Mouse (Mus musculus): Measurements from ENCODE around the gene Snapc2. TPM values are rescaled to one million over a fixed set of nuclear protein-coding genes. Genes with fewer than 3 reads are reported as not detected.

Snapc2 gene
- total and polyA plus RNA-seq, 3 experiments = 22.4 to 30.8 (median 30.0) TPM

- H3K9me3 ChIP-seq (replicated peaks; ENCODE audit: low read length) = no peaks in the 10 kb centered on the region
- H3K4me1 ChIP-seq (ENCODE audit: control insufficient read depth in 1 of 2, insufficient read depth in 2 of 2) = no peaks in the 10 kb centered on the region
- no peaks in the 10 kb centered on the region for H3K27me3 ChIP-seq (replicated peaks)
- H3K4me3 ChIP-seq (replicated peaks in 1 of 3; ENCODE audit: low read depth in 2 of 3, low read length in 2 of 3, poor library complexity in 1 of 3) = no peak overlapping the region
- H3K4me2 ChIP-seq (ENCODE audit: insufficient read depth, low read depth, poor library complexity, severe bottlenecking) = no peak overlapping the region
- in situ Hi-C loops (cut with MboI; ENCODE audit: low pct_ligation_motif_present, low pct_unique_long_range_greater_than_20kb, low sequenced_read_pairs) = no loop called here
- DNase-seq (ENCODE audit: extremely low read depth) = no peak
- TF ChIP-seq JUN (IDR thresholded peaks at IDR 0.05; ENCODE audit: insufficient read depth, low read depth, low read length) (no peak), USF2 (conservative IDR thresholded peaks at IDR 0.05; ENCODE audit: low read depth, low read length) (no peak), CTCF (conservative IDR thresholded peaks at IDR 0.05 in 1 of 2, IDR thresholded peaks at IDR 0.05 in 1 of 2; ENCODE audit: low read depth in 2 of 2, low read length in 2 of 2) (no peak), ELF1 (IDR thresholded peaks at IDR 0.05; ENCODE audit: low read depth, low read length) (no peak), NELFE (IDR thresholded peaks at IDR 0.05; ENCODE audit: low read depth, low read length) (no peak), TCF12 (IDR thresholded peaks at IDR 0.05; ENCODE audit: low read depth, low read length) (no peak), ZMIZ1 (IDR thresholded peaks at IDR 0.05; ENCODE audit: low read depth, low read length) (no peak), HCFC1 (IDR thresholded peaks at IDR 0.05; ENCODE audit: low read depth, low read length) (no peak), RAD21 (IDR thresholded peaks at IDR 0.05; ENCODE audit: low read depth, low read length) (no peak), MEF2A (IDR thresholded peaks at IDR 0.05; ENCODE audit: borderline replicate concordance, low read depth, low read length) (no peak), ZKSCAN1 (IDR thresholded peaks at IDR 0.05; ENCODE audit: borderline replicate concordance, low read depth, low read length) (no peak), TBP (conservative IDR thresholded peaks at IDR 0.05; ENCODE audit: low read depth, low read length) (no peak), ZC3H11A (IDR thresholded peaks at IDR 0.05; ENCODE audit: low read depth, low read length) (no peak), BHLHE40 (IDR thresholded peaks at IDR 0.05; ENCODE audit: low read depth, low read length) (no peak), MAX (IDR thresholded peaks at IDR 0.05; ENCODE audit: low read length) (no peak), ETS1 (conservative IDR thresholded peaks at IDR 0.05; ENCODE audit: low read depth, low read length) (no peak), MXI1 (IDR thresholded peaks at IDR 0.05; ENCODE audit: low read depth, low read length) (no peak), POLR2A (IDR thresholded peaks at IDR 0.05; ENCODE audit: low read depth, low read length) (no peak), MAZ (IDR thresholded peaks at IDR 0.05; ENCODE audit: low read depth, low read length) (no peak)
- no peak overlapping the region for H3K27ac ChIP-seq (ENCODE audit: insufficient read depth, low read depth)
- peaks cover 11% of the 10 kb centered on the region for H3K79me2 ChIP-seq (replicated peaks; ENCODE audit: control insufficient read depth, extremely low read depth, insufficient read depth, poor library complexity, severe bottlenecking)
- H3K36me3 ChIP-seq (replicated peaks in 1 of 2; ENCODE audit: control insufficient read depth in 1 of 2, insufficient read depth in 1 of 2, low read length in 1 of 2) = peaks cover 73 to 98% of the 10 kb centered on the region in 2 experiments
- H3K9ac ChIP-seq (ENCODE audit: insufficient read depth, low read depth) = no peak overlapping the region
- dilution Hi-C loops (cut with MboI; ENCODE audit: extremely low pct_ligation_motif_present, extremely low pct_unique_long_range_greater_than_20kb, low sequenced_read_pairs) = no loop called here
These were observed 51.3 kb downstream of the Snapc2 start for GRCm38 (mm10) chr8:4304124-4304547.

Other genes starting within 250 kb of the Snapc2 start
- not detected in 2 replicates for gene Cd209f, start 147.2 kb upstream of the Snapc2 start, total RNA-seq (2012; rRNA removed)
- not detected in 2 replicates for gene Cd209f, start 147.2 kb upstream of the Snapc2 start, total RNA-seq (2014; rRNA removed)
- gene Cd209f, start 147.2 kb upstream of the Snapc2 start, polyA plus RNA-seq (2012; ENCODE audit: insufficient read length, low read depth) = not detected in 2 replicates
- not detected in 2 replicates for gene Cd209g, start 119.0 kb upstream of the Snapc2 start, total RNA-seq (2012; rRNA removed)
- gene Cd209g, start 119.0 kb upstream of the Snapc2 start, total RNA-seq (2014; rRNA removed) = not detected in 2 replicates
- gene Cd209g, start 119.0 kb upstream of the Snapc2 start, polyA plus RNA-seq (2012; ENCODE audit: insufficient read length, low read depth) = not detected in 2 replicates
- gene Evi5l, start 86.5 kb upstream of the Snapc2 start, total RNA-seq (2012; rRNA removed) = 4.6 and 6.6 TPM in 2 replicates
- gene Evi5l, start 86.5 kb upstream of the Snapc2 start, total RNA-seq (2014; rRNA removed) = 1.4 and 2.2 TPM in 2 replicates
- 2.8 and 3.6 TPM in 2 replicates for gene Evi5l, start 86.5 kb upstream of the Snapc2 start, polyA plus RNA-seq (2012; ENCODE audit: insufficient read length, low read depth)
- 0.08 and 0.13 TPM in 2 replicates for gene Prr36, start 35.6 kb upstream of the Snapc2 start, total RNA-seq (2012; rRNA removed)
- gene Prr36, start 35.6 kb upstream of the Snapc2 start, total RNA-seq (2014; rRNA removed) = 0.05 TPM in 1 of 2 replicates, not detected in the other
- gene Prr36, start 35.6 kb upstream of the Snapc2 start, polyA plus RNA-seq (2012; ENCODE audit: insufficient read length, low read depth) = 0.40 and 0.59 TPM in 2 replicates
- gene Lrrc8e, start 26.3 kb upstream of the Snapc2 start, total RNA-seq (2012; rRNA removed) = 0.25 TPM in 2 replicates
- gene Lrrc8e, start 26.3 kb upstream of the Snapc2 start, total RNA-seq (2014; rRNA removed) = not detected in 2 replicates
- 0.07 TPM in 1 of 2 replicates, not detected in the other for gene Lrrc8e, start 26.3 kb upstream of the Snapc2 start, polyA plus RNA-seq (2012; ENCODE audit: insufficient read length, low read depth)
- gene Map2k7, start 14.3 kb upstream of the Snapc2 start, total RNA-seq (2012; rRNA removed) = 18.1 and 18.3 TPM in 2 replicates
- gene Map2k7, start 14.3 kb upstream of the Snapc2 start, total RNA-seq (2014; rRNA removed) = 10.5 and 11.8 TPM in 2 replicates
- 73.8 and 74.0 TPM in 2 replicates for gene Map2k7, start 14.3 kb upstream of the Snapc2 start, polyA plus RNA-seq (2012; ENCODE audit: insufficient read length, low read depth)
- gene Gm49320, start 14.2 kb upstream of the Snapc2 start, total RNA-seq (2012; rRNA removed) = 0.08 and 0.38 TPM in 2 replicates
- gene Gm49320, start 14.2 kb upstream of the Snapc2 start, total RNA-seq (2014; rRNA removed) = 0.08 and 0.26 TPM in 2 replicates
- 0.23 and 0.67 TPM in 2 replicates for gene Gm49320, start 14.2 kb upstream of the Snapc2 start, polyA plus RNA-seq (2012; ENCODE audit: insufficient read length, low read depth)
- gene Tgfbr3l, start 4.9 kb upstream of the Snapc2 start, total RNA-seq (2012; rRNA removed) = 3.5 and 4.5 TPM in 2 replicates
- 1.7 and 2.0 TPM in 2 replicates for gene Tgfbr3l, start 4.9 kb upstream of the Snapc2 start, total RNA-seq (2014; rRNA removed)
- 13.3 and 16.9 TPM in 2 replicates for gene Tgfbr3l, start 4.9 kb upstream of the Snapc2 start, polyA plus RNA-seq (2012; ENCODE audit: insufficient read length, low read depth)
- gene Ctxn1, start 6.2 kb downstream of the Snapc2 start, total RNA-seq (2012; rRNA removed) = 0.68 and 0.80 TPM in 2 replicates
- gene Ctxn1, start 6.2 kb downstream of the Snapc2 start, total RNA-seq (2014; rRNA removed) = 0.73 and 1.3 TPM in 2 replicates
- gene Ctxn1, start 6.2 kb downstream of the Snapc2 start, polyA plus RNA-seq (2012; ENCODE audit: insufficient read length, low read depth) = 3.0 and 3.2 TPM in 2 replicates
- gene Timm44, start 22.8 kb downstream of the Snapc2 start, total RNA-seq (2012; rRNA removed) = 130 and 147 TPM in 2 replicates
- 109 and 123 TPM in 2 replicates for gene Timm44, start 22.8 kb downstream of the Snapc2 start, total RNA-seq (2014; rRNA removed)
- gene Timm44, start 22.8 kb downstream of the Snapc2 start, polyA plus RNA-seq (2012; ENCODE audit: insufficient read length, low read depth) = 143 and 177 TPM in 2 replicates
- gene Ccl25, start 72.1 kb downstream of the Snapc2 start, total RNA-seq (2012; rRNA removed) = 4.6 and 4.9 TPM in 2 replicates
- 5.4 and 5.7 TPM in 2 replicates for gene Ccl25, start 72.1 kb downstream of the Snapc2 start, total RNA-seq (2014; rRNA removed)
- 5.6 and 6.0 TPM in 2 replicates for gene Ccl25, start 72.1 kb downstream of the Snapc2 start, polyA plus RNA-seq (2012; ENCODE audit: insufficient read length, low read depth)
- 55.8 and 76.9 TPM in 2 replicates for gene Elavl1, start 72.3 kb downstream of the Snapc2 start, total RNA-seq (2012; rRNA removed)
- 110 and 112 TPM in 2 replicates for gene Elavl1, start 72.3 kb downstream of the Snapc2 start, total RNA-seq (2014; rRNA removed)
- 67.1 and 76.4 TPM in 2 replicates for gene Elavl1, start 72.3 kb downstream of the Snapc2 start, polyA plus RNA-seq (2012; ENCODE audit: insufficient read length, low read depth)
- gene Cers4, start 239.9 kb downstream of the Snapc2 start, total RNA-seq (2012; rRNA removed) = 8.6 and 13.3 TPM in 2 replicates
- 11.9 and 15.3 TPM in 2 replicates for gene Cers4, start 239.9 kb downstream of the Snapc2 start, total RNA-seq (2014; rRNA removed)
- gene Cers4, start 239.9 kb downstream of the Snapc2 start, polyA plus RNA-seq (2012; ENCODE audit: insufficient read length, low read depth) = 9.9 and 11.4 TPM in 2 replicates

All from CH12.LX (cell line).